Mouse (Mus musculus) lung, embryonic 16.5 days (tissue): ENCODE data around the gene Med13. TPM values are rescaled to one million over a fixed set of nuclear protein-coding genes. Genes with fewer than 3 reads are reported as not detected.

Experiments used
- polyA plus RNA-seq: library from polyadenylated mRNA; unstranded; fragments of >200 nt; fragmentation: Nextera tagmentation; extraction: Ambion mirVana; gene quantifications from 2 replicates; pipeline ENCODE4 v1.2.1, GENCODE M21; 2015

Med13 gene
- polyA plus RNA-seq, 1 experiment from 2014 or later = 7.5 TPM

Other genes with a start within 250 kb of the Med13 start
- gene Brip1, start 156.4 kb downstream of the Med13 start, polyA plus RNA-seq = 11.4 and 13.1 TPM in 2 replicates
- 20.3 and 26.3 TPM in 2 replicates for gene Ints2, start 100.0 kb downstream of the Med13 start, polyA plus RNA-seq
- 55.1 and 57.0 TPM in 2 replicates for gene Rnft1, start 127.1 kb upstream of the Med13 start, polyA plus RNA-seq
- 56.4 and 62.1 TPM in 2 replicates for gene Rps6kb1, start 187.2 kb upstream of the Med13 start, polyA plus RNA-seq
- 13.3 and 14.0 TPM in 2 replicates for gene Tubd1, start 187.4 kb upstream of the Med13 start, polyA plus RNA-seq